Mouse (Mus musculus): ENCODE data around the gene Palm3. TPM values are rescaled to one million over a fixed set of nuclear protein-coding genes. Genes with fewer than 3 reads are reported as not detected.
A peak's percentile ranks its signal among the peaks of the same experiment; 100 is the strongest.
"Not testable (repeated sequence)": the region's sequence is repeated elsewhere in the genome, so short reads cannot be mapped to it uniquely, and the experiment has no call there.

Gene Palm3
- total RNA-seq, 2 experiments from 2014 or later: 1.1 to 2.2 TPM

- peak in 1 of 2 experiments; percentile 66 for DNase-seq (ENCODE audit: low spot score in 2 of 2)
Observed at GRCm38 (mm10) chr8:83997511-83998141, 23.6 kb upstream of the Palm3 start, which contains the start of gene Samd1. Gene Samd1 (plus strand): TSS chr8:83997672.

GRCm38 (mm10) chr8:83998231-83999056, 22.8 kb upstream of the Palm3 start:
- peak in 1 of 2 experiments; percentile 58 for DNase-seq (ENCODE audit: low spot score in 2 of 2)

DNA sequence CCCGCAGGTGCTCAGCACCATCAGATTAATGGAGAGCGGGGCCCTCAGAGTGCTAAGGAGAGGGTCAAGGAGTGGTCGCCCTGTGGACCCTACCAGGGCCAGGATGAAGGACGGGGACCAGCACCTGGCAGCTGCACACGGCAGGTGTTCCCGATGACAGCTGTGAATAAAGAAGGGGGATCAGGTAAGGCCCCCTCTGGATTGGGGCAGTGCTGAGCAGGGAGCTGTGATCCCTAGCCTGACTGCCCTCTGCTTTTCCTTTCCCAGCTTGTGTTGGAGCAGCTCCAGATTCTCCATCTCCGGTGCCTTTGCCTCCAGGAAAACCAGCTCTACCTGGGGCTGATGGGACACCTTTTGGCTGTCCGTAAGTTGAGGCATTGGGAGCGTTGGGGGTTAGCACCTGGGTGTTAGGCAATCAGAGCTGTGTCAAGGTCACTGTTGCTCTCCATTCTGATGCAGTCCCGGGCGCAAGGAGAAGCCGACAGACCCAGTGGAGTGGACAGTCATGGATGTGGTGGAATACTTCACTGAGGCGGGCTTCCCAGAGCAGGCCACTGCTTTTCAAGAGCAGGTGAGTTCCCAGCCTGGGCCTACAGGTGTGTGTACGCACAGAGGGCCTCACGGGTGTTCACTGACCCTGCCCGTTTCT, 22.1 kb upstream of the Palm3 start:
- DNase-seq (ENCODE audit: low spot score in 2 of 2): no peak

DNA sequence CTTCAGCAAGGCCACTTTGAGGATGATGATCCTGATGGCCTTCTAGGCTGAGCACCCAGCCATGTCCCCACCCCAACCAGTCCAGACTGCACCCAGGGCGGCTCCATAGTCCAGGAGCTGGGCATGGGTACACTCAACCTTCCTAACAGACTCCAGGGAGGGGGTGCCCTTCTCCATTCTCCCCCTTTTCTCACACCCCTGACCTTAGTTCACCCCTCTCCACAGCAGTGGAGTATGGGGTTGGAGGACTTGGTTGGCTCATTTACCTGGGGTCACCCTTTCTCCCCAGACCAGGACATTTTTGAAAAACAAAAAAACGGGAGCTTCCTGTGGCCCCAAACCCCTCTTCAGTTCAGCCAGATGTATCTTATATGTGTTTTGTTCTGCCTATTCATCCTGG, 21.4 kb upstream of the Palm3 start:
- no peak for DNase-seq (ENCODE audit: low spot score in 2 of 2)

- no peak for DNase-seq (ENCODE audit: low spot score in 2 of 2)
Observed at GRCm38 (mm10) chr8:84001281-84002000, 19.8 kb upstream of the Palm3 start, which contains the start of gene 1700067K01Rik. Gene 1700067K01Rik (plus strand): TSS chr8:84001502.

GRCm38 (mm10) chr8:84002957-84003611, 18.2 kb upstream of the Palm3 start:
- no peak for DNase-seq (ENCODE audit: low spot score in 2 of 2)

DNA sequence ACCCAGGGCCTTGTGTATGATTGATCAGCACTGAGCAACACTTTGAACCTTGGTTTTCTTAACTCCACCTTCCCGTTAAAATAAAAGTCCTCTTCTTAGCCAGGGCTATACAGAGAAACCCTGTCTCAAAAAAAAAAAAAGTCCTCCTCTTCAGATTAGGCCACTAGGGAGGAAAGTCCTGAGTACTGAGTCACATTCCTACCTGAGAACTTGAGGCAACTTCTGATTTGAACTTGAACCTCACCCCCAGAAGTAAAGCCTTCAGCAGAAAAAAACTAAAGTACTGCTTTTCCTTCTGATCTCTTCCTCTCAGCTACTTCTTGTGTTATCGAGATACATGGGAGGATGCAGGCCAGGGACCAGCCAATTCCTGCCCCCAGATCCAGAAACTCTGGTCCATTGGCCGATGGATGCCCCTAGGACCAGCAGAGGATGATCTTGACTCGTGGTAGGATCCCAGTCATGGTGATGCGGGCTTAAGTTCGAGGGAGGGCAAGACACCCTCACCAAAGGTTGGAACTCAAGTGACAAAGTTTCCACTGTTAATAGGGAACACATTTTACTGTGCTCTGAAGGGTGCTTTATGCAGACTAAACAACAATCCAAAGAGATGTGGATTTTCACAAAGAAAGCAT, 17.5 kb upstream of the Palm3 start:
- DNase-seq (ENCODE audit: low spot score in 2 of 2): no peak

DNA sequence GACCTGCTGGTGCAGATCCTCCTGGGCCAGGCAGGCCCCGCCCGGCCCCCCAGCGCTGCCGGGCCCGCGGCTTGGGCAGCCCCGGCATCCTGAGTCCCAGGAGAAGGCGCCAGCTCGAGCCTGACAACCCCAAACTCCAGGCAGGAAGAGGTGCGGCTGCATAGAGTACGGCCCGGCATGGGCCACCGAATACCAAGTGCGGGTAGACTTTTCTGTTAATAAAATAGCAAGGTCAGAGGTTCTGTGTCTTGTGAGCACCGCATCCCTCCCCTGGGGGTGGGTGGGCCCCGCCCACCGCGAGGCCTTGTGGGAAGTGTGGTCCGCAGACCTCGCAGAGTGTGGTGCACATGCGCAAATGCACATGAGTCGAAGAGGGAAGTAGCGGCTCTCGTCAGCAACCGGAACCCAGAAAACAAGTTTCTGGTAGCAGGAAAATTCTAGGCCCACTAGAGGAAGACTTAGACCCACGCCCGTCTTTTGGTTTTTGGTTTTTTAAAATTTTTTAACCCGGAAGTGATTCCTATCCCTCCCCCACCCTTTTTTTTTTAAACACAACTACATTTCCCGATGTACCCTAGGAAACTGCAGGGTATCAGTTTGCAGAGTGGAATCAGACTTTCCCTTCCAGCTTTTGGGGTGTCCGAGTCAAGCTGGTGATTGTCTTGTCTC, 16.6 kb upstream of the Palm3 start:
- DNase-seq (ENCODE audit: low spot score in 2 of 2): peak; percentile 88 to 95

DNA sequence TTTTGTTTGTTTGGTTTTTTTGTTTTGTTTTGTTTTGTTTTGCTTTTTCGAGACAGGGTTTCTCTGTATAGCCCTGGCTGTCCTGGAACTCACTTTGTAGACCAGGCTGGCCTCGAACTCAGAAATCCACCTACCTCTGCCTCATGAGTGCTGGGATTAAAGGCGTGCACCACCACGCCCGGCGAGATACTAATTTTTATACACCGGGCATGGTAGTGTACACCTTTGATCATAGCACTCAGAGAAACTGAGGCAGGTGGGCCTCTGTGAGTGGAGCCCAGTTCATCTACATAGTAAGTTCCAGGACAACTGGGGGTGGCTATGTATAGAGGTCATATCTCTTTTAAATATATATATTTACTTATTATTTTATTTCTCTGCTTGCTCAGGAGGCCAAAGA, 15.8 kb upstream of the Palm3 start:
- not testable (repeated sequence) for DNase-seq (ENCODE audit: low spot score in 2 of 2)

GRCm38 (mm10) chr8:84008362-84008761, 12.9 kb upstream of the Palm3 start:
- no peak for DNase-seq (ENCODE audit: low spot score in 2 of 2)

DNA sequence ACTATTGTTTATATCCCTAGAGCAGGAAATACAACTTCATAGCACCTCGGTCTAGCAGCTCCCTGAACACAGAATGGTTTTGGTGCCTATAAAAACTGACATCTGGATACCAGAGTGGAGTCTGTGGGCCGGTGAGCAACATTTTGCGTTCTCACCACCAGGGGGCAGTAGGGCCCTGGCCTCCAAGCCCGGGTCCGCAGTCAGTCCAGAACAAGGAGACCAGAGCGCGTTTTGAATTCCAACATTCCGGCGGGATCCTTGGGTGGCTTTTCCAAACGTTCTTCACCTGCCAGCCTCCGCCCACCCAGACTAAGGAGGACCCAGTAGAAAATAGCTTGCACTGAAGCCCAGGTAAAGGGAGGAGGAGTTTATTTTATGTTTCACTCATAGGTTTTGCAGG, 11.4 kb upstream of the Palm3 start:
- peak; percentile 81 to 88 for DNase-seq (ENCODE audit: low spot score in 2 of 2)

DNA sequence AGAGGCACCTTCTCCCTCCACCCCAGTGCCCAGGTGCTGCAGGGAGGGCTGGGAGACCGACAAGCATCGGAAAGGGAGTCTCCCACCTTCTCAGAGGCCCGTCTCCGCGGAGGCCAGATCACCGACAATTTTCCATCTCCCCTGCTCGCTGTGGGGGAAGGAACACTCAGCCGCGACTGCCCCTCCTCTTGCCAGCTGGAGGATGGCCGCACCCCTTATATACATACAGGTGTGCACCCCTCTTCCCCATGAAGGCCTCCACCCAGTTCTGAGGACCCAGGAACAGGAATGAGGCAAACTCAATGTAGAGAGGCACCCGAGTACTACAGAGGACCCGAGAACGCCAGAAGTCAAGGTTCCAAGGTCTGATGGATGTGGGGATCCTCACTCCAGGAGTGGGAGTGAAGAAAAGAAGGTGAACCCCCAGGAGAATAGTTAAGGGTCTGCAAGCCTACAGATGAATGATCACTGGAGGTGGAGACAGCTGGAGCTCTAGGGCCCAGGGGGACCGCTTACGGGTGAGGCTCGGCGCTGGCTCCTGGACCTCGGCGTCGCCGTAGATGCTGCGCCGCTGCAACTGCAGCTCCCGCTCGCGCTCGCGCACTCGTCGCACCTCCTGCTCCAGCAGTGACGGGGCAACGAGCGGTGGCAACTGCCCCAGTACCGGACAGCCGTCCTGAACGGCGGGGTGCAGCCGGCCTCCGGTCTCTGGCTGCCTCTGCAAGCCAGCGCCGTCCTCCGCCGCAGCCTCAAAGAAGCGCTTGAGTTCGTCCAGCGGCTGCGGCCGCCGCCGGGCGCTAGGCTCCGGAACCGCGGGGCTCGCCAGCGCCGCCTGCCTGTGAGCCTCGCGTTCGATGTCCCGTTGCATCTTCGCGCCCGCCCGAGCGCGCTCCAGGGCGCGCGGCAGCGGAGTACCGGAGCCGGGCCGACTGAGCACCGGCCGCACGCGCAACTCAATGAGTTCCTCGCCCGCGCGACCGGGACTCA, 10.4 kb upstream of the Palm3 start:
- DNase-seq (ENCODE audit: low spot score in 2 of 2): peak; percentile 61 to 79

- no peak for DNase-seq (ENCODE audit: low spot score in 2 of 2)
Observed at GRCm38 (mm10) chr8:84011705-84012498, 9.4 kb upstream of the Palm3 start, which contains the start of gene 2210011C24Rik. Gene 2210011C24Rik (minus strand): TSS chr8:84012171.

DNA sequence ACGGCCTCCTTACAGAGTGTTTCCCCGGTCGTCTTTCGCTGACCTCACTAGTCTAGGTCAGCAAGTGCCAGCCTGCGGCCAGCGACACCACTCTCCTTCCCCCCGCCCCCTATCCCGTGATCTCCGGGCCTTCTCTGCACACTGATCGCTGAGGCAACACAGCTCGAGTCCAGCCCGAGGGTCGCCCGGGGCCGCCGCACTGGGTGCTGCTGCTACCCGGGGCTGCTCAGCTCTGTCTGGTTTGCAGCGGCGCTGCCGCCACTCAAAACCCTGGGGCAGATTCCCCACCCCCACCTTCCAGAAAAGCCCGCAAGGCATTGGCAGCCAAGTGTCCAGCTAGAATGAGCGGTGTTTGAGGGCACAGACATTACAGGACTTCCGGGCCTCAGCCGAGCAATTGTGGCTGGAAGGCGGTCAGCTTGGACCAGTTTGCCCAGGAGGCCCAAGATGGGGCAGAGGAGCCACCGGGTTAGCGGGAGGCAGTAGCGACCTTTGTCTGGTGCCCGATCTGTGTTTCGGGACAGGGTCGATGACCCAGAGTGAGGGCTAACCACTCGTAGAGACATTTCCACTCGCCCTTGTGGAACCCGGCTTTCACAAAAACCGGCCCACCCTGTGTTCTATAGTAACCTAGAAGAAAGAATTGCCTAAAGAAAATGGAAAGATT, 8.6 kb upstream of the Palm3 start:
- DNase-seq (ENCODE audit: low spot score in 2 of 2): no peak

GRCm38 (mm10) chr8:84015833-84016232, 5.4 kb upstream of the Palm3 start:
- no peak for DNase-seq (ENCODE audit: low spot score in 2 of 2)

DNA sequence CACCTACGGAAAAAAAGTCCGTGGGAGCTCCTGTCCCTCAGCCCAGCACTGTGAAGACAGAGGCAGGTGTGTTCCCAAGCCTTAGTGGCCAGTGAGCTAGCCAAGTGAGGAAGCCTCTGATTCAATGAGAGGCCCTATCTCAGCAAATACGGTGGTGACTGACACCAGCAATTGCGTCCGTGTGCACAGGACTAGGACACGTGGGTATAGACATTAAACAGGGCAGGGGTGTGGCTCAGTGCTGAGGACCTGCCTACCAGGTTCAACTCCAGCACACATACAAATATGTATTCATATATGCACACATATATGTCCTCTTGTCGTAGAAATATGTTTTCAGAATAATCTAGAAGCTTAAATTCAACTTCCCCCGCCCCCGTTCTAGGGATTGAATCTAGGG, 1.5 kb upstream of the Palm3 start:
- DNase-seq (ENCODE audit: low spot score in 2 of 2): no peak

DNA sequence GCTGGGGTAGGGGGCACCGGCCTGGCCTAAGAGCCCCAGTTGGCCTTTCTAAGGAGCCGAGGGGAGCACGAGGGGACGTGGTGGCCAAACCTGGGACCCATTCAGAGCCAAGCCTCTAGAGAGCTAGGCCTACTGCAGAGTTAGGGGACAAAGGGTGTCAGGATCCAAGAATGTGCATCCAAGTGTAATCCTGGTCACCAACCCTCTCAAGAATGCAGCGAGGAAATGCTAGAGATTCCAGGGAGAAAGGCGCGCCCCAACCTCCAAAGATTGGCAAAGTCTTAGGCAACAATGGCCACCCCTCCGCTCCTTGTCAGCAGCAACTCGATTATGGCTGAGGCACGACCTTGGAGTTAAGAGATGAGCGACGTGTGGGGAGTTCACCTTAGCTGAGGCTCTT, 298 bp downstream of the Palm3 start:
- DNase-seq (ENCODE audit: low spot score in 2 of 2): peak in 1 of 2 experiments; percentile 6

Measured in gastrocnemius, postnatal 4 days (tissue).